Mouse (Mus musculus): ENCODE measurements around the gene Tab1. TPM values are rescaled to one million over a fixed set of nuclear protein-coding genes. Genes with fewer than 3 reads are reported as not detected.

Gene Tab1
- polyA plus RNA-seq, 2 experiments: 9.4 to 11.9 TPM

- H3K27ac ChIP-seq: peak overlapping the region; percentile 69
- 61% methylated on average over 11 of the region's 11 CpGs for WGBS (ENCODE audit: insufficient replicate concordance)
- no peak for TF ChIP-seq CTCF (IDR thresholded peaks at IDR 0.05; ENCODE audit: low read depth)
- no peak for TF ChIP-seq EP300 (IDR thresholded peaks at IDR 0.05; ENCODE audit: low read depth)
- H3K4me3 ChIP-seq (ENCODE audit: insufficient read depth in 1 of 2, low read depth in 2 of 2, low read length in 2 of 2): no peak overlapping the region
- peak overlapping the region; percentile 96 for H3K4me2 ChIP-seq (ENCODE audit: low read depth)
- ATAC-seq (ENCODE audit: insufficient read depth) (no peak), DNase-seq (ENCODE audit: low read depth in 3 of 3, low spot score in 3 of 3) (no peak)
- no peaks in the 10 kb centered on the region for H3K36me3 ChIP-seq (replicated peaks; ENCODE audit: control insufficient read depth, insufficient read depth, low read depth)
- H3K27me3 ChIP-seq (ENCODE audit: control insufficient read depth, insufficient read depth, low read length): no peaks in the 10 kb centered on the region; the same call in 1 of the 2 replicates
- H3K9me3 ChIP-seq (ENCODE audit: control insufficient read depth, low read length): peaks cover 4% of the 10 kb centered on the region
- peaks cover 28 to 35% of the 10 kb centered on the region in 2 experiments for H3K4me1 ChIP-seq (replicated peaks; ENCODE audit: control insufficient read depth in 2 of 2, insufficient read depth in 2 of 2, low read length in 1 of 2)
- H3K9ac ChIP-seq (replicated peaks): peak overlapping the region; percentile 92; the same call in 1 of the 2 replicates
These were observed 42.8 kb upstream of the Tab1 start for GRCm38 (mm10) chr15:80090155-80090554.

- Histone ChIP-seq H3K4me1 (replicated peaks; ENCODE audit: control insufficient read depth in 2 of 2, insufficient read depth in 2 of 2, low read length in 1 of 2) (peaks cover 31 to 38% of the 10 kb centered on the region in 2 experiments), H3K36me3 (replicated peaks; ENCODE audit: control insufficient read depth, insufficient read depth, low read depth) (no peaks in the 10 kb centered on the region), H3K4me3 (ENCODE audit: insufficient read depth in 1 of 2, low read depth in 2 of 2, low read length in 2 of 2) (peak overlapping the region; percentile 54 to 80), H3K9ac (replicated peaks) (peak overlapping the region; percentile 92), H3K27ac (peak overlapping the region; percentile 61), H3K9me3 (ENCODE audit: control insufficient read depth, low read length) (peaks cover 4% of the 10 kb centered on the region), H3K4me2 (ENCODE audit: low read depth) (peak overlapping the region; percentile 96), H3K27me3 (ENCODE audit: control insufficient read depth, insufficient read depth, low read length) (no peaks in the 10 kb centered on the region; the same call in 1 of the 2 replicates)
- peak; percentile 24; the same call in 1 of the 2 replicates for ATAC-seq (ENCODE audit: insufficient read depth)
- WGBS (ENCODE audit: insufficient replicate concordance): under 1% methylated on average over 17 of the region's 17 CpGs
- no peak for DNase-seq (ENCODE audit: low read depth in 3 of 3, low spot score in 3 of 3)
- TF ChIP-seq CTCF (IDR thresholded peaks at IDR 0.05; ENCODE audit: low read depth): no peak
- no peak for TF ChIP-seq EP300 (IDR thresholded peaks at IDR 0.05; ENCODE audit: low read depth)
These were observed 42.2 kb upstream of the Tab1 start for GRCm38 (mm10) chr15:80090741-80091120.

GRCm38 (mm10) chr15:80091121-80091955 is 41.6 kb upstream of the Tab1 start, which contains the start of the genes Syngr1 and Rpl3:
TSS of gene Syngr1 (plus strand) at chr15:80091334.
TSS of gene Rpl3 (minus strand) at chr15:80091868.
- Histone ChIP-seq H3K4me2 (ENCODE audit: low read depth) (peak within 1 kb of the TSS; percentile 96), H3K9me3 (ENCODE audit: control insufficient read depth, low read length) (peaks cover 4% of the 10 kb centered on the region), H3K9ac (replicated peaks) (peak within 1 kb of the TSS; percentile 92), H3K4me1 (replicated peaks; ENCODE audit: control insufficient read depth in 2 of 2, insufficient read depth in 2 of 2, low read length in 1 of 2) (peaks cover 37 to 44% of the 10 kb centered on the region in 2 experiments), H3K4me3 (ENCODE audit: insufficient read depth in 1 of 2, low read depth in 2 of 2, low read length in 2 of 2) (peak within 1 kb of the TSS; percentile 54 to 80), H3K27me3 (ENCODE audit: control insufficient read depth, insufficient read depth, low read length) (no peaks in the 10 kb centered on the region; the same call in 1 of the 2 replicates), H3K27ac (peak within 1 kb of the TSS; percentile 61), H3K36me3 (replicated peaks; ENCODE audit: control insufficient read depth, insufficient read depth, low read depth) (no peaks in the 10 kb centered on the region)
- ATAC-seq (ENCODE audit: insufficient read depth): peak; percentile 64
- TF ChIP-seq CTCF (IDR thresholded peaks at IDR 0.05; ENCODE audit: low read depth) (peak; percentile 86), EP300 (IDR thresholded peaks at IDR 0.05; ENCODE audit: low read depth) (no peak)
- 1% methylated on average over 85 of the region's 86 CpGs for WGBS (ENCODE audit: insufficient replicate concordance)
- DNase-seq (ENCODE audit: low read depth in 3 of 3, low spot score in 3 of 3): peak in 2 of 3 experiments; percentile 52 to 56

- peak overlapping the region; percentile 96 for H3K4me2 ChIP-seq (ENCODE audit: low read depth)
- no peaks in the 10 kb centered on the region for H3K9me3 ChIP-seq (ENCODE audit: control insufficient read depth, low read length)
- no peaks in the 10 kb centered on the region; the same call in 1 of the 2 replicates for H3K27me3 ChIP-seq (ENCODE audit: control insufficient read depth, insufficient read depth, low read length)
- TF ChIP-seq CTCF (IDR thresholded peaks at IDR 0.05; ENCODE audit: low read depth): no peak
- TF ChIP-seq EP300 (IDR thresholded peaks at IDR 0.05; ENCODE audit: low read depth): no peak
- no peaks in the 10 kb centered on the region for H3K36me3 ChIP-seq (replicated peaks; ENCODE audit: control insufficient read depth, insufficient read depth, low read depth)
- WGBS (ENCODE audit: insufficient replicate concordance): 44% methylated on average over 7 of the region's 7 CpGs
- no peak overlapping the region for H3K9ac ChIP-seq (replicated peaks)
- H3K4me3 ChIP-seq (ENCODE audit: insufficient read depth in 1 of 2, low read depth in 2 of 2, low read length in 2 of 2): peak overlapping the region in 1 of 2 experiments; percentile 80; a peak in 2 of 4 replicates
- DNase-seq (ENCODE audit: low read depth in 3 of 3, low spot score in 3 of 3) (no peak), ATAC-seq (ENCODE audit: insufficient read depth) (no peak)
- no peak overlapping the region for H3K27ac ChIP-seq
- H3K4me1 ChIP-seq (replicated peaks; ENCODE audit: control insufficient read depth in 2 of 2, insufficient read depth in 2 of 2, low read length in 1 of 2): peaks cover 41 to 48% of the 10 kb centered on the region in 2 experiments
These were observed 40.9 kb upstream of the Tab1 start for GRCm38 (mm10) chr15:80092041-80092441.

- no peak for ATAC-seq (ENCODE audit: insufficient read depth)
- Histone ChIP-seq H3K9ac (replicated peaks) (no peak overlapping the region), H3K4me1 (replicated peaks; ENCODE audit: control insufficient read depth in 2 of 2, insufficient read depth in 2 of 2, low read length in 1 of 2) (peaks cover 41 to 48% of the 10 kb centered on the region in 2 experiments), H3K36me3 (replicated peaks; ENCODE audit: control insufficient read depth, insufficient read depth, low read depth) (no peaks in the 10 kb centered on the region), H3K9me3 (ENCODE audit: control insufficient read depth, low read length) (no peaks in the 10 kb centered on the region), H3K27ac (no peak overlapping the region), H3K4me3 (ENCODE audit: insufficient read depth in 1 of 2, low read depth in 2 of 2, low read length in 2 of 2) (no peak overlapping the region), H3K4me2 (ENCODE audit: low read depth) (no peak overlapping the region), H3K27me3 (ENCODE audit: control insufficient read depth, insufficient read depth, low read length) (no peaks in the 10 kb centered on the region; the same call in 1 of the 2 replicates)
- TF ChIP-seq EP300 (IDR thresholded peaks at IDR 0.05; ENCODE audit: low read depth) (no peak), CTCF (IDR thresholded peaks at IDR 0.05; ENCODE audit: low read depth) (no peak)
- 47% methylated on average over 8 of the region's 8 CpGs for WGBS (ENCODE audit: insufficient replicate concordance)
- DNase-seq (ENCODE audit: low read depth in 3 of 3, low spot score in 3 of 3): no peak
These were observed 40.3 kb upstream of the Tab1 start for GRCm38 (mm10) chr15:80092599-80092998.

All from liver, embryonic 14.5 days (tissue).